Mouse (Mus musculus) mature B cell (primary cell): ENCODE data around the gene Plekha5.
"Not testable (repeated sequence)": the region's sequence is repeated elsewhere in the genome, so short reads cannot be mapped to it uniquely, and the experiment has no call there.

Source experiments
- in situ Hi-C: fragments of 300-500 bp; cut with MboI; formaldehyde crosslinking; loops from 2 replicates; pipeline ENCODE4 v1.14.3; 2019

Gene Plekha5

GRCm38 (mm10) chr6:140528414-140528813 lies 104.6 kb downstream of the Plekha5 start:
- in situ Hi-C loops, result no loop called here

DNA sequence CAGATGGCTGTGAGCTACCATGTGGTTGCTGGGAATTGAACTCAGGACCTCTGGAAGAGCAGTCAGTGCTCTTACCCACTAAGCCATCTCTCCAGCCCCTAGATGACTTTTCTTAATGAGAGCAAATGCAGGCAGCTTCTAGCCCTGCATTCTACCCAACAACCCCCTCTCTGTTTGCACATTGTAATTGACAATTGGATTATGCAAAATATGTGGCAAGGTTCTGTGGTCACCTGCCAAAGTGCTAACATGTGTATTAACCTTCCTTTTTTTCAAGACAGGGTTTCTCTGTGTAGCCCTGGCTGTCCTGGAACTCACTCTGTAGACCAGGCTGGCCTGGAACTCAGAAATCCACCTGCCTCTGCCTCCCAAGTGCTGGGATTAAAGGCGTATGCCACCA lies 109.0 kb downstream of the Plekha5 start:
- in situ Hi-C loops, result not testable (repeated sequence)

- in situ Hi-C loops, result no loop called here
Measured at GRCm38 (mm10) chr6:140533606-140534005, 109.8 kb downstream of the Plekha5 start.

GRCm38 (mm10) chr6:140535504-140535903 lies 111.7 kb downstream of the Plekha5 start:
- in situ Hi-C loops, result no loop called here

DNA sequence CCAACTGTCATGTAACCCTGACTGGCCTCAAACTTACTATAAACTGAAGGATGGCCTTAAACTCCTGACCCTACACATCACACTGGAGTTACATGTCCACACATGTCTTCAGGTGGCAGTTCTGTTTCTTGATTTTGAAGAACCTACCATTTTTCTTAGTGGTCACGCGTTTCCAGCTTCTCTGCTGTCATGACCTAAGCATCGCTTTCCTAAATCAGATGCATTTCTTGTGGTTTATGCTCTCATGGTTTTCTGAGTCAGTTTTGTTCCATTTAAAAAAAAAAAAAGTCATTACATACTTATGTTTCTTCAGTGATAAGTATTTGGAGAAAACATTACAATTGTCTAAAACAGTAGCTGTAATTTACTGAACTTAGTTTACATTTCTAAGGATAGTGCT lies 118.1 kb downstream of the Plekha5 start:
- in situ Hi-C loops, result no loop called here

- in situ Hi-C loops, result no loop called here
Measured at GRCm38 (mm10) chr6:140543005-140543794, 119.3 kb downstream of the Plekha5 start.

- in situ Hi-C loops, result no loop called here
Measured at GRCm38 (mm10) chr6:140546095-140546494, 122.2 kb downstream of the Plekha5 start.

DNA sequence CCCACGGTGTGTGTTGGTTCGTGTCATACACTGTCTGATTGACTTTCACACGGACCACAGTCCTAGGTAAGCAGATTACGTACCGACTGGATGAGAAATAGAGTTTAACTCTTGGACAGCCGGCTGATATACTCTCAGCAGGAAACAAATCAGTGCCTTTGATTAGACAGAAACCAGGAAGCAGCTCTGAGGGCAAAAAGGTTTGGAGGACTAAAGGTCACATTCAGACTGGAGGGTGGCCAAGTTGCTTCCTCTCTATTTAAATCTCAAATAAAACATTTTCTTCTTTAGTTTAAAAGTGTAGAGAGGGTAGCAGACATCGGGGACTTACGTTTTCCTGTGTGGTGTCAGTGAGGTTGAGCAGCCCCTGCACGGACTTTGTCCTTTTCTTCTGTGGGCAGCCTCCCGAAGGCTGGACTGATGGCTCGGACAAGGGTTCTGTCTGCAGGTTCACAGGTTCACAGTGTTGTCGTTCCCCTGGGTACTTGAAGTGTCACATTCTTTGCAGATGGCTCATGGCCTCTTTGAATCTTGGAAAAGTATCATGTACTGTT lies 122.9 kb downstream of the Plekha5 start:
- in situ Hi-C loops, result no loop called here

DNA sequence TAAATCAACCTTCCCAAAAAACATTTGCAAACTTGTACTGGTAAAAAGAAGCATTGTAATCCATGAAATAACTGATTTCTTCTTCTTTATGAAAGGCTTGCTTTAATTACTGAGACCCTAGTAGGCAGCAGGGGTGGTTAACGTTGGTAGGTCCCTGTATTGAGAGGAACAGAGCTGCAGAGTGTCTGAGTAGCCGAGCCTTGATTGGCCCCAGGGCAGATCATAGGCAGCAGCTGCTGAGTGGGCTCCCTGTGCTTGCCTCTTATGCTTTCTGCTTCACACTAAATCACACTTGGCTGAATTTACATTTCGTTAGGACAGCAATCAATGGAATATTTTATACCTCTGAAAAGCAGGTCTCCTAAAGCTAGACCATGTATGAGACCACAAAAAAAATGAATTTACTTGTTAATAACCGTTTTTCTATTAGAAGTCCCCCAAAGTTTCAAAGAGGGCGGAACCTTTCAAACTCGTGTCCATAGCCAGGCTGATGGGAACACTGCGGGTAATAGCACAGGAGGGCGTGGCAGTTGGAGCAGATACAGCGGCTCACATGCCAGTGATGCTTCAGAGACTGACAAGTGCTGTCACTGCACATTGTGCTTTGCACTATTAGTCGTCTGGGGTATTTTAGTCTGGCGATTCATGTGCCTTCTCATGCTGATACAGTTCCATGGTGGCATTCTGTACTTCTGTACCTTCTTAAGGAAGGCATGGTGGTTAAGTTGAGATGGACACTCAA lies 123.5 kb downstream of the Plekha5 start:
- in situ Hi-C loops, result no loop called here

GRCm38 (mm10) chr6:140548082-140548769 lies 124.4 kb downstream of the Plekha5 start:
- in situ Hi-C loops, result no loop called here

GRCm38 (mm10) chr6:140550741-140551140 lies 126.9 kb downstream of the Plekha5 start:
- in situ Hi-C loops, result no loop called here

DNA sequence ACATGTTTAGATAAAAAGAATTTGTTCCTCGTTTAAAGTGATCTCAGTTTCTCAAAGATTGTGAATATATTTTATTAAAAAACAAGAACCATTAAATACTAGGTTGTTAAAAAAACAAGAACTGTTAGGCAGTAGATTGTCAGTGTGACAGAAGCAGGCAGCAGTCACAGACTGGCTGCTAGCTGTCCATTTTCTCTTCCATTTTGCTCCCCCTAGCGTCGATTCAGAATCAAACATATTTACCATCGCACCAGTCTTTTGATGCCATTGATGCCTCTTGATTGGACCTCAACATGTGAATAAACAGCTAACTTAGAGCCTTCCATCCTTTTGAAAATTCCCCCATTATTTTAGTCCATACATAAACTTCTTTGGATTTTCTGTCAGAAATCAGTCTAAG lies 130.4 kb downstream of the Plekha5 start:
- in situ Hi-C loops, result no loop called here

DNA sequence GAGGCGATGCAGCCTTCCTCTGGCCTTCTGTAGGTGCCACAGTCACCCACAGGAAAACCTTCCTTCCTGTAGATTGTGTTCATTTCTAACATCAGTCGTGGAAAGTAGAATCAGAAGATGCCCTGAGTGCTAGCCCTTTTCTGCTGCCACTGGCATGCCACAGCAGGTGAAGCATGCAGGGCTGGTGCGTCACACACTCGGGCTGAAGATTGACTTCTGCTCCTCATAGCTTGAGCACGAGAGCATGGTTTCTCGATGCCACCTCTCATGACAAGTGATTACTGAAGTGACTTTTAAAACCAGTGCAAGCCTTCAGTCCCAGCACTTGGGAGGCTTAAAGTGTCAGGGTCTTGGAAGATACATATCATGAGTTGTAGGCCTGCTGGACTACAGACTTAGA lies 135.6 kb downstream of the Plekha5 start:
- in situ Hi-C loops, result no loop called here

DNA sequence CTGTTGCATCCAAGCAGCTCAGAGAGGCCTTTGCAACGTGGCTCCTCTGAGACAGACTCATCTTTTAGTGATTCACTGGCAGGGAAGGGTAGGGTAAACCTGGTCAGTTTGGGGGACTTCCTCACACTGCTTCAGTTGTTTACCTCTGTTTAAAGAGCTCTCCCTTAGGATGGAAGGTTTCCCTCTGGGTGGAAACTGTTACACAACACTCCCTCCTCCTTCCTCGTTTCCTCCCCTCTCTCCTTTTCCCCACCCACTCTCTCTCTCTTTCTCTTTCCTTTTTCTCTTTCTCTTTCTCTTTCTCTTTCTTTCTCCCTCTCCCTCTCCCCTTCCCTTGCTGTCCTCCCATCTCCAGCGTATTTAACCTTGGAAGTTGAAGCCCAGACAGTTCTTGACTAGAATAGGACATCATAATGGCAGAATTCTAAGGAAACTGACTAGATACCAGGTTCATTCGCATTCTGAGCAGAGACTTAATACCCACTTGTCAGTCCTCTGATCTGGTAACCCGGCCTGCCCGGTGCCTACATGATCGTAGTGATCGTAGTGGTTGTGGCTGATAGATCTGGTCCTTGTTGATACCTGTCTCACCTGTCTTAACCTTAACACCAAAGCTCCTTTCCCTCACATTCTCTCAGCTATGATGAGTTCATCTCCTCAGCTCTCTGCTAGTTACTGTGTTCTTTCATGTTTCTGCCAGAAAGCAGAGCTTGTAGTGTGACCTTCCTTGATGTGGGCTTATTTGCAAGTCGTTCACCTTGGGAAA lies 137.5 kb downstream of the Plekha5 start:
- in situ Hi-C loops, result no loop called here

DNA sequence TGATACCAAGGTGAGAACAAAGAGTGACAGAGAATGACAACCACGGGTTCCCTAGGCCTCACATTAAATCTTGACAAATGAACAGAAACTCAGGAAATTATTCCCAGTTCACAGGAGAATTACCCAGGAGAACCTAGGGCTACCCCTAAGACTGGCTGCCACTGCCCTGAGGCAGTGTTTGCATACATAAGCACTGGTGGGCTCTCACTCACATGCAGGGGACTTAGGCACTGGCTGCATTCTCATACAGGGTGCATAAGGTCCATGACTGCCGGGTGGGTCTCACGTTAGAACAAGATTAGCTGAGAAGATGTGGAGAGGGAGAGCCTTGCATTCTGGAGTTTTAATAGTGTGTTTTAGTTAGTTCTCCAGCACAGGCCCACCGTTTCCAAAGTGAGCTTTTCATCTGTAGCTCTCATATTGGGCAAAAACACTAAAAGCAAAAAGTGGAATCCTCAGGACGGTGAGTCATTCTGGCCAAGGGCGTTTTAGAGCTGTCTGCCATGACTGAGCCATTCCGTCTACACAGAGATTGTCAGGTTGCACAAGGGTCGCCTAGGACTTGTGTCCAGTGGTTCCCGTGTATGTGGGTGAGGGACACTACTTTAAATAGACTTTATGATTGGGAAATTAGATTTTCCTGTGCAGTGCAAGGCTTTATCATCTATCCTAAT lies 138.2 kb downstream of the Plekha5 start:
- in situ Hi-C loops, result no loop called here

DNA sequence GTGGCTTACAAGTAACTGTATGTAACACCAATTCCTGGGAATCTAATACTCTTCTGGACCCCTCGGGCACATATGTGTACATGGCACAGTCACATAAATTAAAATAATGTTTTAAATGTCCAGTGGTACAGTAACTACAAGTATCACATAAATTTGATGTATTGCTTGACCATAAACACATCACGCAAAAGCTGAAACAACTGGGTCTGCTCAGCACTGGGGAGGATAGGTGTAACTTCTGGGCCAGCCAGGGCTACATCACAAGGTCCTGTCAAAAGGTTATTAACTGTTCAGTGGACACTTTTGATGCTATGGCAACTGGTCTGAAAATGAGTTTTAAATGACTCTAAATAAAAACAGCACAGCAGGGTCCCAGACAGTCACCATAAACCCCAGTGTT lies 143.3 kb downstream of the Plekha5 start:
- in situ Hi-C loops, result no loop called here

DNA sequence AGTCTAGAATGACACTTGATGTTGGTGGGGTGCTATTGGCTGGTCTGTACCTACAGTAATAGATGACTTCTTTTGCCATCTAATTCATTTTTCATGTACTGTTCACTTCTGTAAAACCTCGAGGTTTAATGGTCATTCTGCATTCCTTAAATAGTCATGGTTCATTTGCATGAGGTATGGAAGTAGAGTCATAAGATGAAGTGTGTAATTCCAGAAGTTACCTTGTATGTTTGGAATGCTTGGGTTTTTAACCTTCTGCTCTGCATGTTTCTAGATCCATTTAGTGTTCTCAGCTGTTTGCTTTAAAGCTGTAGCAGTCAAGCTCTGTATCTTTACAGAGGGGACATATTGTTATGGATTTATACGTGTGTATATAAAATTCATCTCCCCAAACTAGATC lies 144.0 kb downstream of the Plekha5 start:
- in situ Hi-C loops, result no loop called here

GRCm38 (mm10) chr6:140570152-140570551 lies 146.3 kb downstream of the Plekha5 start:
- in situ Hi-C loops, result no loop called here

GRCm38 (mm10) chr6:140574943-140575342 lies 151.1 kb downstream of the Plekha5 start:
- in situ Hi-C loops, result no loop called here

DNA sequence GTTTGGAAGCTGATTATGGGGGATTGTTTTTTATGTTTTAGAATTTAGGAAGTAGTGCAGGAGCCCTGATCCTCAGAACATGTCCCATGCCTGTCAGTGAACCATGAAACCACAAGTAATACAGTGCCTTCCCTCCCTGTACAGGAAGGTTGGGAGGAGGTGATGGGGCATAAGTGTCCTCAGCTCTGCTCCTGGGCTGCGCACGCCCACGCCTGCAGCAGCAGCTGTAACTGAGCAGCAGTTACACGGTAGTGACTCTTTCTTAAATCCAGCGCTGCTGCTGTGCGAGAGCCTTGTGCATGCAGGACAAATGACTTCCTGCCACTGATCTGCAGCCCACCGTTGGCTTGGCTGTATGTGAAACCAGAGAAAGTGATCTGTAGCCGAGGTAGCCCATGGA lies 152.3 kb downstream of the Plekha5 start:
- in situ Hi-C loops, result no loop called here
